21 mouse cellular contexts compared by ENCODE assay signal in the genomic region with DNA sequence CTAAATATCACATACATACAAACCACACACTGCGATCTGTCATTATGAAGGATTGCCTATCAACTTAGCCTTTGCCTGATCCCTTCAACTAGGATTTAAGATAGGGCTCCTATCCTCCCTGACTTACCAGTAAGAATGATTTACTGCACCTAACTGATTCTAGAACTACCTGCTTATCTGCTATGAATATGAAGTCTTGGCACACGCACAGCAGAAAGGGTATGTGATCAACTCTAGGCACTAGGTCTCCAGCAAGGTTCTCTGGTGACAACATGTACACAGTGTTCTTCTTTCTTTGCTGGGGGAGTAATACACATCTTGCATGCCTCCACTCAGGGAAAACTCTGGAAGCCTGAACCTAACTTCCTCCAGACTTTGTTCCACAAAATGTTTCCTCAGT. TPM values are rescaled to one million over a fixed set of nuclear protein-coding genes. Genes with fewer than 3 reads are reported as not detected.
DNase-seq lines count a peak whose midpoint lies in the region; ATAC-seq and TF ChIP-seq lines count a peak whose summit lies in the region.
"Had no signal": no experiment of that assay in that cellular context is flagged by ENCODE, and none has a peak within 500 bp of the region (broad histone marks: within the 10 kb centered on the region; RNA-seq: fewer than 3 reads in every experiment).

No protein-coding gene starts in this region.

- no peak overlapping the region for H3K9ac ChIP-seq in heart, adult 2 months (ENCODE audit: low read depth, low read length)
- no peak overlapping the region for H3K9ac ChIP-seq in liver, embryonic 16.5 days (ENCODE audit: low read depth, low read length)
- H3K9ac ChIP-seq in liver, embryonic 11.5 days (ENCODE audit: low read depth, low read length), result no peak overlapping the region
- no peak overlapping the region for H3K9ac ChIP-seq in MEL (ENCODE audit: control insufficient read depth, low read depth, low read length, poor library complexity, severe bottlenecking)
- no peak overlapping the region for H3K9ac ChIP-seq in midbrain, embryonic 11.5 days (ENCODE audit: low read length)
- H3K9ac ChIP-seq: forebrain, embryonic 13.5 days; forebrain, postnatal 0 days; heart, embryonic 12.5 days; hindbrain, embryonic 13.5 days had no signal

- no peak overlapping the region for H3K4me2 ChIP-seq in liver, embryonic 16.5 days (ENCODE audit: low read depth, low read length)
- no peak overlapping the region for H3K4me2 ChIP-seq in liver, embryonic 11.5 days
- no peak overlapping the region for H3K4me2 ChIP-seq in midbrain, embryonic 11.5 days
- H3K4me2 ChIP-seq: forebrain, embryonic 13.5 days; heart, embryonic 12.5 days; hindbrain, embryonic 13.5 days had no signal

- H3K4me3 ChIP-seq in heart, adult 2 months, result no peak overlapping the region
- H3K4me3 ChIP-seq in liver, embryonic 16.5 days (ENCODE audit: low read depth, low read length), result no peak overlapping the region
- no peak overlapping the region for H3K4me3 ChIP-seq in liver, embryonic 11.5 days (ENCODE audit: low read depth, low read length)
- H3K4me3 ChIP-seq in MEL (ENCODE audit: control insufficient read depth in 1 of 2, insufficient read depth in 1 of 2, low read depth in 2 of 2, low read length in 2 of 2), result no peak overlapping the region
- H3K4me3 ChIP-seq in limb, embryonic 10.5 days, result no peak overlapping the region
- H3K4me3 ChIP-seq in midbrain, embryonic 11.5 days (ENCODE audit: low read depth, low read length), result no peak overlapping the region
- H3K4me3 ChIP-seq: embryonic facial prominence, embryonic 10.5 days; forebrain, embryonic 13.5 days; heart, embryonic 12.5 days; hindbrain, embryonic 13.5 days had no signal

- no peaks in the 10 kb centered on the region for H3K9me3 ChIP-seq in liver, embryonic 16.5 days (replicated peaks; ENCODE audit: control insufficient read depth, low read length)
- no peaks in the 10 kb centered on the region for H3K9me3 ChIP-seq in liver, embryonic 11.5 days (ENCODE audit: control insufficient read depth, low read length)
- no peaks in the 10 kb centered on the region for H3K9me3 ChIP-seq in MEL (replicated peaks; ENCODE audit: insufficient read depth, low read length)
- no peaks in the 10 kb centered on the region for H3K9me3 ChIP-seq in limb, embryonic 10.5 days (replicated peaks)
- no peaks in the 10 kb centered on the region for H3K9me3 ChIP-seq in midbrain, embryonic 11.5 days (ENCODE audit: control insufficient read depth, low read length)
- H3K9me3 ChIP-seq: embryonic facial prominence, embryonic 10.5 days; forebrain, embryonic 13.5 days; heart, embryonic 12.5 days; hindbrain, embryonic 13.5 days had no signal

- intact Hi-C loops in heart, adult 2 months (cut with DNase I), result no loop called here

- ATAC-seq in liver, embryonic 16.5 days (ENCODE audit: low read depth), result 0 out of 2 replicates have a peak, but pooled peaks have one; percentile 24
- no peak for ATAC-seq in liver, embryonic 11.5 days (replicated peaks; ENCODE audit: low FRiP score)
- ATAC-seq in midbrain, embryonic 11.5 days (ENCODE audit: low FRiP score), result no peak
- ATAC-seq: forebrain, embryonic 13.5 days; forebrain, postnatal 0 days; hindbrain, postnatal 0 days had no signal

- no peak for TF ChIP-seq EP300 in heart, adult 2 months (IDR thresholded peaks at IDR 0.05; ENCODE audit: insufficient read depth, low read depth, low read length)
- TF ChIP-seq EP300 in MEL (IDR thresholded peaks at IDR 0.05; ENCODE audit: low read depth in 1 of 2, low read length in 2 of 2), result peak in 1 of 2 experiments; percentile 31; a peak in 2 of 4 replicates

- peaks cover 16% of the 10 kb centered on the region for H3K36me3 ChIP-seq in heart, adult 2 months (ENCODE audit: control insufficient read depth, insufficient read depth, low read length)
- H3K36me3 ChIP-seq in liver, embryonic 16.5 days (ENCODE audit: control insufficient read depth, insufficient read depth), result no peaks in the 10 kb centered on the region
- H3K36me3 ChIP-seq in liver, embryonic 11.5 days (ENCODE audit: control insufficient read depth, insufficient read depth, low read length), result no peaks in the 10 kb centered on the region
- H3K36me3 ChIP-seq in MEL (ENCODE audit: control insufficient read depth in 1 of 2, insufficient read depth in 2 of 2, low read length in 2 of 2), result peaks cover 0 to 24% of the 10 kb centered on the region in 2 experiments; a peak in 2 of 4 replicates
- no peaks in the 10 kb centered on the region for H3K36me3 ChIP-seq in limb, embryonic 10.5 days
- no peaks in the 10 kb centered on the region for H3K36me3 ChIP-seq in midbrain, embryonic 11.5 days (ENCODE audit: control insufficient read depth, insufficient read depth, low read length)
- H3K36me3 ChIP-seq: embryonic facial prominence, embryonic 10.5 days; heart, embryonic 12.5 days; hindbrain, embryonic 13.5 days had no signal

- H3K79me2 ChIP-seq in heart, adult 2 months (replicated peaks; ENCODE audit: control insufficient read depth, insufficient read depth, low read length), result peaks cover 4% of the 10 kb centered on the region
- peaks cover 1% of the 10 kb centered on the region; the same call in 1 of the 2 replicates for H3K79me2 ChIP-seq in MEL (ENCODE audit: control insufficient read depth, insufficient read depth, low read length, poor library complexity)

- H3K27me3 ChIP-seq in heart, adult 2 months (ENCODE audit: control insufficient read depth, insufficient read depth, low read length), result no peaks in the 10 kb centered on the region
- no peaks in the 10 kb centered on the region for H3K27me3 ChIP-seq in liver, embryonic 16.5 days (ENCODE audit: control insufficient read depth, insufficient read depth, low read depth, low read length)
- no peaks in the 10 kb centered on the region for H3K27me3 ChIP-seq in liver, embryonic 11.5 days (replicated peaks; ENCODE audit: control insufficient read depth, insufficient read depth, low read length)
- H3K27me3 ChIP-seq in MEL (ENCODE audit: control insufficient read depth in 1 of 2, insufficient read depth in 2 of 2, low read length in 2 of 2), result no peaks in the 10 kb centered on the region
- H3K27me3 ChIP-seq in limb, embryonic 10.5 days (ENCODE audit: low read depth, poor library complexity, severe bottlenecking), result no peaks in the 10 kb centered on the region
- H3K27me3 ChIP-seq in midbrain, embryonic 11.5 days (ENCODE audit: control insufficient read depth, insufficient read depth, low read length), result no peaks in the 10 kb centered on the region
- H3K27me3 ChIP-seq: CH12.LX; forebrain, embryonic 13.5 days; heart, embryonic 12.5 days; hindbrain, embryonic 13.5 days had no signal

- no peak for TF ChIP-seq POLR2A in heart, adult 2 months (IDR thresholded peaks at IDR 0.05; ENCODE audit: insufficient read depth, low read depth, low read length)
- TF ChIP-seq POLR2A in MEL (IDR thresholded peaks at IDR 0.05; ENCODE audit: control insufficient read depth in 1 of 2, insufficient read depth in 1 of 2, low read depth in 1 of 2, low read length in 2 of 2, poor library complexity in 1 of 2), result no peak

- TF ChIP-seq RAD21 in MEL (IDR thresholded peaks at IDR 0.05; ENCODE audit: low read depth, low read length), result no peak

- DNase-seq in heart, adult 2 months, result no peak
- no peak for DNase-seq in heart, adult 9 months (ENCODE audit: low spot score in 2 of 2)
- no peak for DNase-seq in liver, embryonic 11.5 days (ENCODE audit: low spot score)
- peak; percentile 31 for DNase-seq in MEL (ENCODE audit: low read depth, low spot score)
- peak; percentile 5 for DNase-seq in limb, embryonic 10.5 days (ENCODE audit: low spot score)
- no peak for DNase-seq in midbrain, embryonic 11.5 days (ENCODE audit: low spot score, missing footprints)
- DNase-seq: adrenal gland, adult 2 months; adrenal gland, postnatal 25 days; cerebellum, postnatal 10 days; forebrain, postnatal 0 days; gastrocnemius, postnatal 36 days; heart, adult 18-20 months had no signal

- peak overlapping the region; percentile 34 for H3K27ac ChIP-seq in heart, adult 2 months
- H3K27ac ChIP-seq in liver, embryonic 16.5 days (ENCODE audit: low read length), result no peak overlapping the region
- H3K27ac ChIP-seq in liver, embryonic 11.5 days (ENCODE audit: low read depth, low read length), result no peak overlapping the region
- H3K27ac ChIP-seq in MEL (ENCODE audit: control insufficient read depth, low read depth, low read length), result no peak overlapping the region
- H3K27ac ChIP-seq in limb, embryonic 10.5 days, result no peak overlapping the region
- H3K27ac ChIP-seq in midbrain, embryonic 11.5 days (ENCODE audit: low read depth, low read length), result no peak overlapping the region
- H3K27ac ChIP-seq: embryonic facial prominence, embryonic 10.5 days; forebrain, embryonic 13.5 days; hindbrain, embryonic 13.5 days; hindbrain, postnatal 0 days had no signal

- H3K4me1 ChIP-seq in heart, adult 2 months (ENCODE audit: control insufficient read depth, insufficient read depth, low read length), result peaks cover 30% of the 10 kb centered on the region
- H3K4me1 ChIP-seq in liver, embryonic 16.5 days (ENCODE audit: control insufficient read depth, low read depth, low read length), result peaks cover 32% of the 10 kb centered on the region
- H3K4me1 ChIP-seq in liver, embryonic 11.5 days (replicated peaks; ENCODE audit: control insufficient read depth, insufficient read depth, low read length), result peaks cover 20% of the 10 kb centered on the region
- H3K4me1 ChIP-seq in MEL (ENCODE audit: control insufficient read depth in 1 of 2, insufficient read depth in 2 of 2, low read length in 2 of 2), result peaks cover 9 to 15% of the 10 kb centered on the region in 2 experiments
- peaks cover 18% of the 10 kb centered on the region for H3K4me1 ChIP-seq in limb, embryonic 10.5 days
- peaks cover 14% of the 10 kb centered on the region for H3K4me1 ChIP-seq in midbrain, embryonic 11.5 days (ENCODE audit: control insufficient read depth, insufficient read depth, low read length)

- WGBS in heart, adult 2 months, result 89% methylated on average over 2 of the region's 2 CpGs
- WGBS in liver, embryonic 16.5 days (ENCODE audit: insufficient replicate concordance), result 30% methylated on average over 2 of the region's 2 CpGs
- WGBS in liver, embryonic 11.5 days, result 67% methylated on average over 2 of the region's 2 CpGs
- WGBS in limb, embryonic 10.5 days, result 96% methylated on average over 2 of the region's 2 CpGs
- WGBS in midbrain, embryonic 11.5 days, result 95% methylated on average over 2 of the region's 2 CpGs

- TF ChIP-seq CTCF in heart, adult 2 months (IDR thresholded peaks at IDR 0.05), result no peak
- TF ChIP-seq CTCF in MEL (IDR thresholded peaks at IDR 0.05 in 2 of 3, conservative IDR thresholded peaks at IDR 0.05 in 1 of 3; ENCODE audit: control insufficient read depth in 1 of 3, insufficient read depth in 1 of 3, low read depth in 2 of 3, low read length in 3 of 3, poor library complexity in 1 of 3, severe bottlenecking in 1 of 3), result no peak

RNA-seq across cellular contexts. Expression of gene Rnf169, which starts 18.7 kb away (rescaled TPM):
- 10 to 100 TPM in 1 of 2 experiments, 1 to 10 TPM in 1; 9.4 to 10.6 TPM for total RNA-seq in heart, adult 2 months (2021)
- polyA plus RNA-seq in heart, adult 2 months (2012; rRNA removed), result 2.9 and 3.6 TPM in 2 replicates
- 1.4 and 1.5 TPM in 2 replicates for polyA plus RNA-seq in liver, embryonic 16.5 days (2015; fragmentation: Nextera tagmentation; extraction: Ambion mirVana)
- polyA plus RNA-seq in liver, embryonic 11.5 days (2014; fragmentation: Nextera tagmentation; extraction: Ambion mirVana), result 3.7 and 4.3 TPM in 2 replicates
- 5.9 and 6.2 TPM in 2 replicates for total RNA-seq in MEL (2012; rRNA removed)
- polyA plus RNA-seq in MEL (2012; ENCODE audit: insufficient read depth in 1 of 2, insufficient read length in 2 of 2, low read depth in 1 of 2, low replicate concordance in 2 of 2, missing spikeins in 1 of 2), result 1 to 10 TPM in 1 of 2 experiments, not detected in 1; 7.2 TPM
- polyA plus RNA-seq in limb, embryonic 10.5 days (2016; fragmentation: Nextera tagmentation; extraction: Ambion mirVana), result 5.6 and 6.3 TPM in 2 replicates
- polyA plus RNA-seq in midbrain, embryonic 11.5 days (2014; fragmentation: Nextera tagmentation; extraction: Ambion mirVana), result 6.5 and 6.6 TPM in 2 replicates

RNA-seq across cellular contexts. Expression of gene Chrdl2, which starts 44.5 kb away (rescaled TPM):
- total RNA-seq in heart, adult 2 months (2021), result under 1 TPM in 1 of 2 experiments, not detected in 1; 0.16 TPM
- polyA plus RNA-seq in heart, adult 2 months (2012; rRNA removed), result 0.18 and 0.38 TPM in 2 replicates
- polyA plus RNA-seq in liver, embryonic 16.5 days (2015; fragmentation: Nextera tagmentation; extraction: Ambion mirVana), result not detected in 2 replicates
- polyA plus RNA-seq in liver, embryonic 11.5 days (2014; fragmentation: Nextera tagmentation; extraction: Ambion mirVana), result 0.19 and 0.39 TPM in 2 replicates
- not detected in 2 replicates for total RNA-seq in MEL (2012; rRNA removed)
- polyA plus RNA-seq in MEL (2012; ENCODE audit: insufficient read depth in 1 of 2, insufficient read length in 2 of 2, low read depth in 1 of 2, low replicate concordance in 2 of 2, missing spikeins in 1 of 2), result under 1 TPM in 1 of 2 experiments, not detected in 1; 0.08 TPM
- 0.14 and 0.19 TPM in 2 replicates for polyA plus RNA-seq in limb, embryonic 10.5 days (2016; fragmentation: Nextera tagmentation; extraction: Ambion mirVana)
- 0.11 TPM in 1 of 2 replicates, not detected in the other for polyA plus RNA-seq in midbrain, embryonic 11.5 days (2014; fragmentation: Nextera tagmentation; extraction: Ambion mirVana)
- total RNA-seq: adrenal gland, adult 2 months; adrenal gland, postnatal 25 days; CH12.LX; forebrain, postnatal 0 days; heart, adult 18-20 months; hematopoietic stem cell, adult 5-6 weeks had no signal
- polyA plus RNA-seq: adrenal gland, adult 2 months; forebrain, embryonic 13.5 days; heart, embryonic 16.5 days had no signal

Comparison
In these comparisons a context has a peak if more than half of its experiments do, and no peak if none do; other contexts are left out.
1. DNase-seq: peak in MEL (single experiment) and limb, embryonic 10.5 days (single experiment); none in heart, adult 2 months (0 of 2), heart, adult 9 months (0 of 2), liver, embryonic 11.5 days (single experiment) and midbrain, embryonic 11.5 days (single experiment).